Mouse (Mus musculus): Measurements from ENCODE around the gene Duoxa1.
"Not testable (repeated sequence)": the region's sequence is repeated elsewhere in the genome, so short reads cannot be mapped to it uniquely, and the experiment has no call there.

DNA sequence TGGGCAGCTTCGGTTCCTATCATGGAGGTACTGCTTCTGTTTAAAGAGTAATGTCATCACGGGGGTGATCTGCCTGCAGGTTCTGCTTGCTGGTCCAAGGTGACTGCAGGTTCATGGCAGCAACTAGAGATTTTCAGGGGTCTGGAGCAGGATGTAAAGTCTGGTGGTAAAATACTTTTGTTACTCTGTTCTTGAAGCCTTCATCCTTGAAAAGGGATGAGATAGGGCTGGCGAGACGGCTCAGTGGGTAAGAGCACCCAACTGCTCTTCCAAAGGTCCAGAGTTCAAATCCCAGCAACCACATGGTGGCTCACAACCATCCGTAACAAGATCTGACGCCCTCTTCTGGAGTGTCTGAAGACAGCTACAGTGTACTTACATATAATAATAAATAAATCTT lies 16.8 kb upstream of the Duoxa1 start:
- TF ChIP-seq EP300, CTCF (IDR thresholded peaks at IDR 0.05; ENCODE audit: low read depth): not testable (repeated sequence)
